Mouse (Mus musculus): Measurements from ENCODE around the gene Pou2f1. TPM values are rescaled to one million over a fixed set of nuclear protein-coding genes. Genes with fewer than 3 reads are reported as not detected.

The Pou2f1 gene
- polyA plus RNA-seq, 1 experiment from 2014 or later = 14.8 TPM

DNA sequence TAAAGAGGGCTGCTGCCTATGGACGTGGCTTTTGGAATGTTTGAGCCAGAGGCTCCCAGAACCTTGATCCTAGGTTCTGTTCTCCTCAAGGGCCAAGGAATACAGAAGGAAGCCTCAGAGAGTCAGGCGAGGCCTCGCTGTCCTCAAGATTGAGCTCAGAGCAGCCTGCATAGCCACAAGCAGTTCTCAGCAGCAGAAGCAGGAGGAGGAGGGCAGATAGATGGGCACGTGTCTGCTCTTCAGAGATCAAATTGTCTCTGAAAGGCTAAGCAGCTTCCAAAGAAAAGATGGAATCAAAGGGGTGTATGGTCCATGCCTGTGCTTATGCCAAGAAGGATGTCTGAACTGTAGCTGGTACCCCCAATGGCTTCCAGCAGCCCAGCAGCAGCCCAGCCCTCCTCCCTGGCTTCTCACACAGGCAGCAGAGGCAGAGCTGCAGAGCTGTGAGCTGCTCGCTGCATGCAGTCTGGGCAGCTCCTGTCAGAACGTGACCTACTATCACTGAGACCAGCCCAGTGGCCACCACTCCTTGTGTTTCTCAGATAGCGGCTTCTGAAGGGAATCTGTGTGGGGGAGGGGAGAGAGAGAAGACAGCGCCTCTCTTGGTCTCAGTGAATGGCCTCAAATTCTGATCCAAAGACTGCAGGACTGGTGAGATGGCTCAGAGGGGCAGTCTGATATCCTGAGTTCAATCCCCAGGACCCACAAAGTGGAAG is 184.2 kb downstream of the Pou2f1 start:
- peaks cover 35% of the 10 kb centered on the region for H3K27me3 ChIP-seq (replicated peaks; ENCODE audit: control insufficient read depth, insufficient read depth, low read length)
- 34% methylated on average over 8 of the region's 8 CpGs for WGBS
- ATAC-seq (no peak; the same call in 1 of the 2 replicates), DNase-seq (ENCODE audit: low spot score) (no peak)
- H3K4me3 ChIP-seq (ENCODE audit: low read depth, low read length) = no peak overlapping the region
- H3K36me3 ChIP-seq (ENCODE audit: control insufficient read depth, insufficient read depth, low read length) = no peaks in the 10 kb centered on the region
- peaks cover 22% of the 10 kb centered on the region for H3K4me1 ChIP-seq (ENCODE audit: control insufficient read depth, insufficient read depth, low read length)
- H3K9ac ChIP-seq (ENCODE audit: low read length) = no peak overlapping the region
- no peak overlapping the region for H3K27ac ChIP-seq (ENCODE audit: low read depth, low read length)
- no peak overlapping the region for H3K4me2 ChIP-seq (ENCODE audit: low read length)
- no peaks in the 10 kb centered on the region for H3K9me3 ChIP-seq (replicated peaks; ENCODE audit: control insufficient read depth, low read length)

DNA sequence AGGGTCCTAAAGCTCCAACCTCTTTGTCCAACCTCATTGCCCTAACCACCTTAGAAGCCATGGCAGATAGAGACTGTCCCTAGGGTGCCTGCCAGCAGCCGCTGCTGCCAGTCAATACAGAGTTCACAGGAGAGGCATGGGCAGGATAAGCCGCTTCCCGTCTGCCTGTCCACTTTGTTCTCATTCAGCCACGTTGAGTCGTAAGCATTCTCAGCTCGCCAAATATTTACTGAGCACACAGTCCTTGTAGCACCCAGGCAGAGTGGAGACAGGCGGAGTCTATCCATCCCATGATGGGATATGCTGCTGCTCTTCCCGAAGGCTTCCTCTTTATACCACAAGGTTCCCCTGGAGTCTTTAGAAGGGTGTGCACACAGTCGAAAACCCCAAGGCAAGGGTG is 185.2 kb downstream of the Pou2f1 start:
- ATAC-seq = no peak

DNA sequence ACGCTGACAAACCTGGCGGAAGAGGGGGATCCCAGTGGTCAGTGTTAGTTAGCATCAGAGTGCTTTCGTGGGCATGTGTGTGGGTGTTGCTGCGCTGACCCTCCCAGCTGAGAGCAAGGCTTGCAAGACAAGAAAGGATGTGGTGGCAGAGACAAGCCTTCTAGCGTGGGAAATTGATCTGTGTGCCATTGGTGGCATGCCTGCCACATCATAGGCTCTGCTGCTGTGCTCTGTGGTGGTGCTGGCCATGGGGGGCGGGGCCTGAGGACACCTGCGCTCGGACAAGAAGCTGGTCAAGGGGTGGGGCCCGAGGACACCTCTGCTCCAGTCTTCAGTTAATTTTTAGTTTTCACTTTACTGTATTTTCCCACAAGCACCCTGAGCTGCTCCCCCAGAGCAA is 186.1 kb downstream of the Pou2f1 start:
- Histone ChIP-seq H3K36me3 (ENCODE audit: control insufficient read depth, insufficient read depth, low read length) (no peaks in the 10 kb centered on the region), H3K9ac (ENCODE audit: low read length) (no peak overlapping the region), H3K27me3 (replicated peaks; ENCODE audit: control insufficient read depth, insufficient read depth, low read length) (peaks cover 50% of the 10 kb centered on the region), H3K4me2 (ENCODE audit: low read length) (no peak overlapping the region), H3K4me3 (ENCODE audit: low read depth, low read length) (no peak overlapping the region), H3K9me3 (replicated peaks; ENCODE audit: control insufficient read depth, low read length) (no peaks in the 10 kb centered on the region), H3K27ac (ENCODE audit: low read depth, low read length) (no peak overlapping the region), H3K4me1 (ENCODE audit: control insufficient read depth, insufficient read depth, low read length) (peaks cover 22% of the 10 kb centered on the region)
- 88% methylated on average over 9 of the region's 9 CpGs for WGBS
- no peak for ATAC-seq
- no peak for DNase-seq (ENCODE audit: low spot score)

More for the DNA sequence above, 185.2 kb downstream of the Pou2f1 start:
- no peak overlapping the region for H3K4me3 ChIP-seq (ENCODE audit: low read depth, low read length)
- no peaks in the 10 kb centered on the region for H3K9me3 ChIP-seq (replicated peaks; ENCODE audit: control insufficient read depth, low read length)
- H3K36me3 ChIP-seq (ENCODE audit: control insufficient read depth, insufficient read depth, low read length) = no peaks in the 10 kb centered on the region
- H3K9ac ChIP-seq (ENCODE audit: low read length) = no peak overlapping the region
- DNase-seq (ENCODE audit: low spot score) = no peak
- H3K4me1 ChIP-seq (ENCODE audit: control insufficient read depth, insufficient read depth, low read length) = peaks cover 22% of the 10 kb centered on the region
- H3K4me2 ChIP-seq (ENCODE audit: low read length) = no peak overlapping the region
- WGBS = 60% methylated on average over 9 of the region's 9 CpGs
- H3K27me3 ChIP-seq (replicated peaks; ENCODE audit: control insufficient read depth, insufficient read depth, low read length) = peaks cover 41% of the 10 kb centered on the region
- H3K27ac ChIP-seq (ENCODE audit: low read depth, low read length) = no peak overlapping the region

Other genes starting within 250 kb of the Pou2f1 start
- 26.0 and 28.8 TPM in 2 replicates for gene Creg1, start 238.9 kb downstream of the Pou2f1 start, polyA plus RNA-seq (2014; fragmentation: Nextera tagmentation; extraction: Ambion mirVana)
- 0.97 and 1.6 TPM in 2 replicates for gene Cd247, start 214.0 kb downstream of the Pou2f1 start, polyA plus RNA-seq (2014; fragmentation: Nextera tagmentation; extraction: Ambion mirVana)
- 0.70 and 0.93 TPM in 2 replicates for gene Dusp27, start 125.2 kb upstream of the Pou2f1 start, polyA plus RNA-seq (2014; fragmentation: Nextera tagmentation; extraction: Ambion mirVana)
- gene Gpa33, start 127.6 kb upstream of the Pou2f1 start, polyA plus RNA-seq (2014; fragmentation: Nextera tagmentation; extraction: Ambion mirVana) = not detected in 2 replicates
- gene Mael, start 236.1 kb upstream of the Pou2f1 start, polyA plus RNA-seq (2014; fragmentation: Nextera tagmentation; extraction: Ambion mirVana) = not detected in 2 replicates